Mouse (Mus musculus) neural tube, embryonic 15.5 days (tissue): ENCODE results near the gene Fbxl15. TPM values are rescaled to one million over a fixed set of nuclear protein-coding genes. Genes with fewer than 3 reads are reported as not detected.

ENCODE experiments used
- ATAC-seq: fragments of 200-750 bp; cut with Nextera tagmentation; 2 replicates; pipeline ENCODE4 v1.8.0; 2017; ENCODE audit warnings: mild to moderate bottlenecking, moderate TSS enrichment, moderate library complexity; ENCODE audit not compliant: low FRiP score
- H3K27ac ChIP-seq: fragments of 300-500 bp; sonication (generic); replicated peaks from 2 replicates; pipeline ENCODE4 v1.5.1; 2015; ENCODE audit warnings: mild to moderate bottlenecking, inconsistent platforms
- H3K27me3 ChIP-seq: fragments of 300-500 bp; sonication (generic); replicated peaks from 2 replicates; pipeline ENCODE4 v1.6.1; 2015; ENCODE audit warnings: inconsistent platforms
- H3K36me3 ChIP-seq: fragments of 300-500 bp; sonication (generic); 2 replicates; pipeline ENCODE4 v1.6.1; 2015; ENCODE audit warnings: inconsistent platforms
- H3K4me1 ChIP-seq: fragments of 300-500 bp; sonication (generic); 2 replicates; pipeline ENCODE4 v1.6.1; 2015; ENCODE audit warnings: inconsistent platforms
- H3K4me2 ChIP-seq: fragments of 300-500 bp; sonication (generic); 2 replicates; pipeline ENCODE4 v1.6.1; 2015; ENCODE audit warnings: inconsistent platforms, mild to moderate bottlenecking, moderate library complexity
- H3K4me3 ChIP-seq: fragments of 300-500 bp; sonication (generic); replicated peaks from 2 replicates; pipeline ENCODE4 v1.5.1; 2015; ENCODE audit warnings: mild to moderate bottlenecking, inconsistent platforms
- H3K9ac ChIP-seq: fragments of 300-500 bp; sonication (generic); replicated peaks from 2 replicates; pipeline ENCODE4 v1.6.1; 2015; ENCODE audit warnings: mild to moderate bottlenecking, inconsistent platforms
- H3K9me3 ChIP-seq: fragments of 300-500 bp; sonication (generic); replicated peaks from 2 replicates; pipeline ENCODE4 v1.6.1; 2016; ENCODE audit warnings: inconsistent platforms
- WGBS: fragments of 180-500 bp; shearing (Covaris S2); methylation state at CpG from one replicate; pipeline ENCODE4 v1.1.7; 2015; ENCODE audit warnings: mixed read lengths; 5-methylcytosine and 5-hydroxymethylcytosine counted together
- polyA plus RNA-seq: library from polyadenylated mRNA; unstranded; fragments of >200 nt; fragmentation: Nextera tagmentation; extraction: Ambion mirVana; gene quantifications from 2 replicates; pipeline ENCODE4 v1.2.1, GENCODE M21; 2015

Fbxl15 gene
- polyA plus RNA-seq, 1 experiment from 2014 or later: 52.3 TPM

GRCm38 (mm10) chr19:46310312-46310865 is 17.6 kb upstream of the Fbxl15 start:
- H3K4me3 ChIP-seq: no peak overlapping the region
- peaks cover 59% of the 10 kb centered on the region for H3K27me3 ChIP-seq
- H3K9ac ChIP-seq: no peak overlapping the region
- no peak overlapping the region for H3K4me2 ChIP-seq
- WGBS: 90% methylated on average over 12 of the region's 12 CpGs
- H3K27ac ChIP-seq: no peak overlapping the region
- peaks cover 24% of the 10 kb centered on the region for H3K4me1 ChIP-seq
- no peak for ATAC-seq
- peaks cover 29% of the 10 kb centered on the region for H3K36me3 ChIP-seq
- no peaks in the 10 kb centered on the region for H3K9me3 ChIP-seq

- Histone ChIP-seq H3K9ac (no peak overlapping the region), H3K27me3 (peaks cover 59% of the 10 kb centered on the region), H3K9me3 (no peaks in the 10 kb centered on the region), H3K4me3 (no peak overlapping the region), H3K27ac (no peak overlapping the region), H3K36me3 (peaks cover 29% of the 10 kb centered on the region), H3K4me1 (peaks cover 24% of the 10 kb centered on the region), H3K4me2 (no peak overlapping the region)
- 89% methylated on average over 9 of the region's 9 CpGs for whole genome bisulfite sequencing
- no peak for ATAC-seq
These were observed 16.6 kb upstream of the Fbxl15 start for GRCm38 (mm10) chr19:46311341-46311740.

- peaks cover 36% of the 10 kb centered on the region for H3K4me1 ChIP-seq
- H3K9ac ChIP-seq: no peak overlapping the region
- H3K4me2 ChIP-seq: no peak overlapping the region
- H3K36me3 ChIP-seq: peaks cover 29% of the 10 kb centered on the region
- WGBS: 93% methylated on average over 21 of the region's 21 CpGs
- H3K27ac ChIP-seq: no peak overlapping the region
- H3K9me3 ChIP-seq: no peaks in the 10 kb centered on the region
- no peak overlapping the region for H3K4me3 ChIP-seq
- peaks cover 61% of the 10 kb centered on the region for H3K27me3 ChIP-seq
- ATAC-seq: no peak
These were observed 15.4 kb upstream of the Fbxl15 start for GRCm38 (mm10) chr19:46312566-46312965.

- Histone ChIP-seq H3K36me3 (peaks cover 29% of the 10 kb centered on the region), H3K4me1 (peaks cover 42% of the 10 kb centered on the region), H3K9ac (no peak overlapping the region), H3K27ac (no peak overlapping the region), H3K9me3 (no peaks in the 10 kb centered on the region), H3K4me2 (no peak overlapping the region), H3K4me3 (no peak overlapping the region), H3K27me3 (peaks cover 59% of the 10 kb centered on the region)
- WGBS: 88% methylated on average over 9 of the region's 9 CpGs
- no peak for ATAC-seq
These were observed 14.9 kb upstream of the Fbxl15 start for GRCm38 (mm10) chr19:46313116-46313515.

DNA sequence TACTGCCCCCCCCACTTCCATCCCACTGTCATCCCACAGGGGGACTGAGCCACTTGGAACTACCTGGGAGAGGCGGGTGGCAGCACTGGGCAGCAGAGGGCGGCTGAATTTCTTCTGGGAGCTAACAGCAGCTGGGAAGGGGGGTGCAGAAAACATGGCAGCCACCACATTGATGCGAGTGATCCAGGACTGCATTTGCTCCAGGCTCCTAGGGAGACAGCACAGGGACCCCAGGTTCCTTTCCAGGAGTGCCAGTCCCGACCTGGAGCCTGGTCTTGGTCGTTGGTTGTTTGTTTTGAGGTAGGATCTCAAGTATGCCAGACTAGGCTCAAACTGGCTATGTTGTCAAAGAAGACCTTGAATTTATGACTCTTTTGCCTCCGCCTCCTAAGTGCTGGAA is 14.4 kb upstream of the Fbxl15 start:
- peaks cover 29% of the 10 kb centered on the region for H3K36me3 ChIP-seq
- peaks cover 57% of the 10 kb centered on the region for H3K27me3 ChIP-seq
- H3K9me3 ChIP-seq: no peaks in the 10 kb centered on the region
- 72% methylated on average over 6 of the region's 6 CpGs for WGBS
- H3K4me2 ChIP-seq: no peak overlapping the region
- no peak overlapping the region for H3K9ac ChIP-seq
- no peak for ATAC-seq
- H3K4me1 ChIP-seq: peaks cover 44% of the 10 kb centered on the region
- no peak overlapping the region for H3K4me3 ChIP-seq
- no peak overlapping the region for H3K27ac ChIP-seq

GRCm38 (mm10) chr19:46314151-46314601 is 13.8 kb upstream of the Fbxl15 start:
- WGBS: 15% methylated on average over 18 of the region's 18 CpGs
- no peak for ATAC-seq

DNA sequence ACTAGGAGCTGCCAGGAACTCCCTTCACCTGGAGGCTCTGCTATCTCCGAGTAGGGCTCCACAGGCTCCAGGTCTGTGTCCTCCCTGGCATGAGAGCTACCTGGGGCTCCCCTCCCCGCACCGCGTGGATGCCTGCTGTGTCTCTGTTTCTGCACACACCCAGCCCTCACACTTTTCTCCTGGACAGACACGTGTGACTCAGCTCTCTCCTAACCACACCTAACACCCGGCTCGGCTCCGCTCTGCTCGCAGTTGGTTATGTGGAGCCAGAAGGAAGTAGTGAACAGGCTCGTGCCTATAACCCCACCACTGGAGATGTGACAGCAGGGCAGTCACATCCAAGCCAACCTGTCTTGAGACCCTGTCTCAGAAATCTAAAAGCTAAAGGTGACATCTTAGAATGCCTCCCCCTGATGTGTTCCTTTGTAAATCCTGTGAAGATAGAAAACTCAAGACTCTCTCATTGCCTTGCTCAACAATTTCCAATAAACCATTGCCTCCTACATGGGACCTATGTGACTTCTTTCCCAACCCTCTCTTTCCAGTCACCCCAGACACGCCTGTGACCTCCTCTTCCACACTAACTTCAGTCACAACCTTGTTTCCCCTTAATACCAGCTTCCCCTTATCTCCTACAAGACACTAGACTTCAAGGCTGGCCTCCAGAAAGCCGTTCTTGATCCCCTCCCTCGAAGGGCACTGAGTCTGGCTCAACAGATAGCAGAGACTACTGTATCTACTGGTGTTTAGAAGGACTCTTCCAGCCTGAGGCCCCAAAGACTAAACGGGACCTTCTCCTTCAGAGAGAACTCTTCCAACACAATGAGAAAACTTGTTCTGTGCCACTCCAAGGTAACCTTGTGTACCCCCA is 12.9 kb upstream of the Fbxl15 start:
- Histone ChIP-seq H3K27ac (no peak overlapping the region), H3K36me3 (peaks cover 29% of the 10 kb centered on the region), H3K27me3 (peaks cover 62% of the 10 kb centered on the region), H3K9me3 (no peaks in the 10 kb centered on the region), H3K4me2 (peak overlapping the region; percentile 75; the same call in 1 of the 2 replicates), H3K4me1 (peaks cover 50% of the 10 kb centered on the region), H3K9ac (no peak overlapping the region), H3K4me3 (no peak overlapping the region)
- ATAC-seq: no peak
- WGBS: 50% methylated on average over 14 of the region's 14 CpGs

More at GRCm38 (mm10) chr19:46314151-46314601, 13.8 kb upstream of the Fbxl15 start:
- Histone ChIP-seq H3K9me3 (no peaks in the 10 kb centered on the region), H3K27me3 (peaks cover 56% of the 10 kb centered on the region), H3K9ac (no peak overlapping the region; the same call in 1 of the 2 replicates), H3K4me1 (peaks cover 45% of the 10 kb centered on the region), H3K4me3 (no peak overlapping the region), H3K36me3 (peaks cover 29% of the 10 kb centered on the region), H3K4me2 (0 out of 2 replicates have a peak overlapping the region, but pooled peaks have one; percentile 5), H3K27ac (no peak overlapping the region)

DNA sequence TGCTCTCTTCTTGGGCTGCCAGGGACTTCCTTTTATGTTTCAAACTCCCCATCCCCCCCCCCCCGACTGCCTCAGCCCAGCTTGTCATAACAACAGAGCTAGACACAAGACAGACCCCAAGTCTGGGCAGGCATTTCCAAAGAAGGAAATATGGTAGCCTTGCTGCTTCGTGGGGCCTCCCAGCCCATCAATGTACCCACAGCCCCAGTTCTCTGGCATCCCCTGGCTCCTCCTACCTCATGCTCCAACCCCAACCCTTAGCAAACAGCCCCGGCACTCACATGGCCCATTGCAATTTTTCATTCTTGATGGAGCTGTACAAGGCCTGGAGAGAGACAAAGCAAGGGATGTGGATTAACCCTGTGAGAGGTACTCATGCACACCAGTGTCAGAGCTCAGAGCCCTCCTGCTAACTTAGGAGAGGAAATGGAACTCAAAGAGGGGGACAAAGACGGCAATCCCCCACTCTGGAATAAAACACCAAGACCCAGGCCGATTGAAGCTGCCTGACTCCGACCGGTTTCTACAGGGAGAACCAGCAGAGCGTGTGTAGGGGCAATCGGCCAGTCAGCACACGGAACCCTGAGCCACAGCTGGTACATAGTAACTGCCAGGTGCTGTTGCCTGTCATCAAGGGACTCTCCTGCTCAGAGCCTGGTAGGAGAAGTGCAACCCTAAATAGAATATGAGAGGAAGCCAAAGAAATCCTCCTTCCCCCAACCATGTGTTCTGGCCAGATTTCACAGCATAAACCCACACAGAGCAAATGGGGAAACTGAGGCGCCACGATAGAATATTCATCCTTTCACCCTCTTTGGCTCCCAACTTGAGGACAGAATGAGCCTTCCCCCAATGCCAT is 12.0 kb upstream of the Fbxl15 start:
- Histone ChIP-seq H3K27ac (no peak overlapping the region), H3K4me2 (peak overlapping the region; percentile 75), H3K36me3 (peaks cover 29% of the 10 kb centered on the region), H3K4me3 (peak overlapping the region; percentile 56), H3K4me1 (peaks cover 56% of the 10 kb centered on the region), H3K27me3 (peaks cover 69% of the 10 kb centered on the region), H3K9ac (peak overlapping the region; percentile 62; the same call in 1 of the 2 replicates), H3K9me3 (no peaks in the 10 kb centered on the region)
- no peak for ATAC-seq
- 42% methylated on average over 12 of the region's 12 CpGs for WGBS

- Histone ChIP-seq H3K4me1 (peaks cover 66% of the 10 kb centered on the region), H3K4me2 (peak overlapping the region; percentile 75)
These were observed 11.0 kb upstream of the Fbxl15 start for GRCm38 (mm10) chr19:46316846-46317545.

DNA sequence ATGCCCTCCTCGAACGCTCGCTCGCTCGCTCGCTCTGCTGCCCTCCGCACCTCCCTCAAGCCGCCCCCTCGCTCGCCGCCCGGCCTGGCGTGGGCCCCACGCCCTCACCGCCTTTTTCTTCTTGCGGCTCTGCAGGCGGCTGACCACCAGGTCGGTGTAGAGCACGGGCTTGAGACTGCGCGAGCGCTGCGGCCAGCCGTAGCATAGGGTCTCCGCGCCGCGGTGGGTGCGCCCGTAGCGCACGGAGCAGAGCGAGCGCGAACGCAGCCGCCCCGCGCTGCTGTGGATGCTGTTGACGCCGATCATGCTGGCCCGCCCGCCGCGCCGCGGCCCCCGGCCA is 10.5 kb upstream of the Fbxl15 start:
- peaks cover 67% of the 10 kb centered on the region for H3K27me3 ChIP-seq
- H3K4me3 ChIP-seq: peak overlapping the region; percentile 56
- WGBS: under 1% methylated on average over 48 of the region's 48 CpGs
- H3K9ac ChIP-seq: peak overlapping the region; percentile 62
- no peaks in the 10 kb centered on the region for H3K9me3 ChIP-seq
- peaks cover 16% of the 10 kb centered on the region for H3K36me3 ChIP-seq
- peak overlapping the region; percentile 72 for H3K27ac ChIP-seq
- peak; percentile 65 for ATAC-seq
- peak overlapping the region; percentile 75 for H3K4me2 ChIP-seq
- peaks cover 71% of the 10 kb centered on the region for H3K4me1 ChIP-seq

More at GRCm38 (mm10) chr19:46316846-46317545, 11.0 kb upstream of the Fbxl15 start:
- Histone ChIP-seq H3K27ac (peak overlapping the region; percentile 72), H3K4me3 (peak overlapping the region; percentile 56), H3K36me3 (peaks cover 19% of the 10 kb centered on the region), H3K27me3 (peaks cover 69% of the 10 kb centered on the region), H3K9me3 (no peaks in the 10 kb centered on the region), H3K9ac (peak overlapping the region; percentile 62)
- ATAC-seq: no peak
- 34% methylated on average over 15 of the region's 15 CpGs for WGBS

- Histone ChIP-seq H3K27ac (peak overlapping the region; percentile 72), H3K27me3 (peaks cover 63% of the 10 kb centered on the region), H3K4me2 (peak overlapping the region; percentile 75), H3K9ac (peak overlapping the region; percentile 62), H3K4me1 (peaks cover 77% of the 10 kb centered on the region), H3K9me3 (no peaks in the 10 kb centered on the region), H3K36me3 (peaks cover 11% of the 10 kb centered on the region), H3K4me3 (peak overlapping the region; percentile 56)
- WGBS: 1% methylated on average over 35 of the region's 42 CpGs
- ATAC-seq: peak; percentile 64
These were observed 9.9 kb upstream of the Fbxl15 start for GRCm38 (mm10) chr19:46318031-46318471.
